Mouse (Mus musculus): ENCODE results near the gene Micu1.

Gene Micu1

DNA sequence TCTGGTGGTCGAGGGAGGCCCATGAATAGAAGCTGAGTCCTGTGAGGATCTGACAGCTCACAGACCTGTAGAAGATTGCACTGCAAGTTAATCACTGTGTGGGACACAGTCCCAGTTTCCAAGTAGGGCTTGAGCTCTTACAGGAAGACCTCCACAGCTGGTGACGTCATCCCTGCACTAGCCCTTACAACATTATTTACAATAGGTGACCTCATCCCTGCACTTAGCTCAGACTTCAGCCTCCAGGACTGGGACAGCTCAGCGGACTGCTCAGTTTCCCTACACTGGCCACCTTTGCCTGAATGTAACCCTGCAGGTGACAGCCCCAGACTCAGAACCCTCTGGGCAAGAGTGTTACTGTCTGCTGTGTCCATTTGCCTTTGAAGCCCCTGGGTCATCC is 75.0 kb downstream of the Micu1 start:
- DNase-seq (ENCODE audit: low spot score), result peak; percentile 48

DNA sequence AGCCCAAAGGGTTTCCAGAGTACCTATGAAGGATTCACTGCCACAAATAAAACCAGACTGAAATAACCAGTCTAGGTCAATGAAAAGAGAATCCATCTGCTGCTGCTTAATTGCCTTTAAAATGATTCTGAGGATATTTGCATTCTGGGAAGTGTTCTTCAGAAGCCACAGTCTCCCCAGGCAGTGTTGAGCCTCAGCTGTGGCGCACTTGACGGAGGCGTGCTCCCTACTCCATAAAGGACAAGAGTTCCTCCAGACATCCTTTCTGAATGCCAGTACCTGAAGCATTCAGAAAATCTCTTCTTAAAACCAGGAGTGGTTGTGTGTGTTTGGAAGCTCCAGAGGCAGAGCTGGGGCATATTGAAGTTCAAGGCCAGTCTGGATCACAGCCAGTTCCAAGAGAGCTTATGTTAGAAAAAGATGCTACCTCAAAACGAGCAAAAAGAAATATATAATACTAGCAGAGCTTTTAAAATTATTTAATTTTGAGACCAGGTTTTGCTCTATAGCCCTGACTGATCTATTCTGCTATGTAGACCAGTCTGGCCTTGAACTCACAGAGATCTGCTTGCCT is 75.9 kb downstream of the Micu1 start:
- DNase-seq (ENCODE audit: low spot score), result no peak

GRCm38 (mm10) chr10:59780698-59781097 is 78.4 kb downstream of the Micu1 start:
- no peak for DNase-seq (ENCODE audit: low spot score)

DNA sequence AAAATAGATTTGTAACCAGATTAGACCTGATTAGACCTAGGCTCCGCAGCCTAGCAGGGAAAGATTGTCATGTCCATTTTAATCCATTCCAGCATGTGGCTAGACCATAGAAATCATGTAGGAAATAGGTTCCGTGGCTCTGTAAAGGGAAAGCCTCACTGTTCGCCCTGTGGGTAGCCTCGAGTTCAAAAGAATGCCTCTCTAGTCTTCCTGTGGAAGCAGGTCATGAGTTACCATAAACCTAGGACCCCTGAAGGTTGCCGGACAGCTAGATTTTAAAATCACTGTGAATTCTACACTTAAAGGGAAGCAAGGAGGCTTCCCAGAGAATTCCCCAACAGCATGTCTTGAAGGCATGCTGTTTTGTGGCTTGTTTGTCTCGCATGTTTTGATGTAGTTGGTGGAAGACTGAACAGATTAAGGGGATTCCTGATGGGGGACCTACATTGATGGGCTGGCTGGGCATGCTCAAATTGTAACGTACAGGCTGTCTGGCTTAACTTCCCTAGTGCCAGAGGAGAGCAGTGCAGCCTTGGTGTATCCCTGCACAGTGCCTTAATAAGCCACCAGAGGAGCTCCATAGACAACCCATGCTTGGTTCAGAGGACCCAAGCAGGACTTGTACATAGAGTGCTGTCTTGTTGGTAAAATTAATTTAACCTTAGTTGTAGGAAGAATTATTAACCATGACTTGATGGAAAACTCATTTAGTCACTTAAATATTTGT is 79.1 kb downstream of the Micu1 start:
- no peak for DNase-seq (ENCODE audit: low spot score)

- DNase-seq (ENCODE audit: low spot score), result peak; percentile 83
Measured at GRCm38 (mm10) chr10:59784731-59785685, 82.7 kb downstream of the Micu1 start.

- DNase-seq (ENCODE audit: low spot score), result peak; percentile 55
Measured at GRCm38 (mm10) chr10:59786289-59786688, 84.0 kb downstream of the Micu1 start.

- DNase-seq (ENCODE audit: low spot score), result no peak
Measured at GRCm38 (mm10) chr10:59787140-59787800, 85.0 kb downstream of the Micu1 start.

- no peak for DNase-seq (ENCODE audit: low spot score)
Measured at GRCm38 (mm10) chr10:59787870-59788269, 85.6 kb downstream of the Micu1 start.

DNA sequence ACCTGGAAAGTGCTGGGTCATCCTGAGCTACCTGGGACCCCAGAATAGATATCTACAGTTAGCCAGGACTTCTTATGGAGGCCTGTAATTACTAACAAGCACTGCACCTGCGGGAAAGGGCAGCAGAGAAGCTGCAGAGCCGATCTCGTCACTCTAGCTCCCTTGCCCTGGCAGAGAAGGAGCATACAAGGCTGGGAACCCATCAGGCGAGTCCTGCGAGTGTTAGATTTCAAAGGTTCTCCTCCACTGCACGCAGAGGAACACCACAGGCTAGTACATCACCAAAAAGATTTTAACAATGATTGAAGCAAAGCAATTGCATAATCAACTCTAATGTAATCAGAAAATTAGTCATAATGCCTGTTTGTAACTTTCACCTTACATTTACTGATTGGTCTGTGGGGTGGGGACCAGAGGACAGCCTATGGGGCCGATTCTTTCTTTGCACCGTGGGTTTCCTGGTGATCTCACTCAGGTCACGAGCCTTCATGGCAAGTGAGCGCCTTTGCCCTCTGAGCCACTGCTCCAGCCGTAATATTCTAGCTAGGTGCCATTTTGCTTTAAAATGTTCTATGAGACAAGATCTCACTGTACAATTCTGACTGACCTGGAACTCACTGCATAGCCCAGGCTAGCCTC is 88.1 kb downstream of the Micu1 start:
- no peak for DNase-seq (ENCODE audit: low spot score)

DNA sequence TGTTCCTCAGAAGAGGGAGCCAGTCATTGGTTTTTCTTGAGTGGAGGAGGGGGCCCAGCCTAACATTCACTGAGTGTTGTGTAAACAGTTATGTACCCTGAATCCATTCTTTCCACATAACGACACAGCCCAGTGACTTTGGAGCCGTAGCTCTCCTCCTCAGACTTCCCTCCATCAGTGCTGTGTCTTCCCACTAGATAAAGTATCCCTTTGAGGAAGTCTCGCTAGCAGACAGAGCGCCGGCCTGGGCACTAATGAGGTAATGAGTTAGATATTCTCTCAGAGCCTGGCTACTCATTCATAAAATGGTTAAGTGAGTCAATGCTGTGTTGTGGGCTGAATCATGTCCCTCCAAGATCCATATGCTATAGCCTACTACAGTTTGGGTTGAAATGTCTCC is 89.6 kb downstream of the Micu1 start:
- DNase-seq (ENCODE audit: low spot score), result no peak

- no peak for DNase-seq (ENCODE audit: low spot score)
Measured at GRCm38 (mm10) chr10:59792575-59793176, 90.4 kb downstream of the Micu1 start.

GRCm38 (mm10) chr10:59793454-59793853 is 91.2 kb downstream of the Micu1 start:
- no peak for DNase-seq (ENCODE audit: low spot score)

DNA sequence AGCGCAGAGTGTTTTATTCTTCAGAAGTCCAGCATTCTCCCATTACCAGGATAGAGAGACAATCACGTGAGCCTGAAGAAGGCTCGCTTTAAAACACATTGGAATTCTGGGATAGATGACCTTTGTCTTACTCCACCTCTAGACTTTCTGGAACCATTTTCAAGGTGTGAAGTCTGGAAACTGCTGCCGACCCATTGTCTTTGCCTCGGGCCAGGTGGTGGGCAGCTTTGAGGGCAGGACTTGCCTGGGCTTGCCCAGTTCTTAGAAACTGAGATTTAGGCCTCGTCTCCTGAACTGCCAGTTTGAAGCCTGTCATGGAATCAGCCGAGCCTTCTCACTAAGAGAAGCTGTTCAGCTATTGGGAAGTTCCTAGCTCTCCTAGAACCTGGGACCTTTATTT is 92.8 kb downstream of the Micu1 start:
- DNase-seq (ENCODE audit: low spot score), result no peak

- no peak for DNase-seq (ENCODE audit: low spot score)
Measured at GRCm38 (mm10) chr10:59795902-59796301, 93.6 kb downstream of the Micu1 start.

GRCm38 (mm10) chr10:59798371-59798770 is 96.1 kb downstream of the Micu1 start:
- DNase-seq (ENCODE audit: low spot score), result no peak

GRCm38 (mm10) chr10:59799303-59800044 is 97.2 kb downstream of the Micu1 start:
- peak; percentile 53 for DNase-seq (ENCODE audit: low spot score)

- DNase-seq (ENCODE audit: low spot score), result peak; percentile 78
Measured at GRCm38 (mm10) chr10:59800159-59800558, 97.9 kb downstream of the Micu1 start.

DNA sequence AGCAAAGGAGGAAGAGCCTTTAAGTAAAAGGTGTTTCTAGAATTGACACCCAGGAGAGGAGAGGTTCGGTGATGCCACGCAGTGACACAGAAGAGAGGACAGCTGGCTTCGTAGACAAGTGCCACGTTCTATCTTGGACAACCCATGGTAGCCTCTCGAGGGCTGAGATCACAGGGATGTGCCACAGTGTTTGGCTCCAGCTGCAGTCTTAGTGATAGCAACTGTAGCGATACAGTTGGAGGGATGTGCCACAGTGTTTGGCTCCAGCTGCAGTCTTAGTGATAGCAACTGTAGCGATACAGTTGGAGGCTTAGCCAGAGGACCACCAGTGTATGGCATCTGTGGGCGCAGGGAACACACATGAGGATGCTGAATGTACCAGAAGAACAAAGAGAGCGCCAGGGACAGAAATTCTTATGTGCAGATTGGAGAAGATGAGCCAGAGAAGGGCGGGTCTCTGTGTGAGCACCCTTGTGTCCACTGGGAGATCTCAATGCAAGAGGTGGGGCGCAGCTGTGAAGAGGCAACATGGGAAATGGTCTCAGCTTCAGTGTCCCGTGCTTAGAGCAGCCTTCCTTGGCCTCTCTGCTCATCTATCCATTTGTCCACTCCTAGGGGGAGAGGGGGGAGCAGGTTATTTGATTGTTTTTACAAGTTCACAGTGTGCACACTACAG is 98.7 kb downstream of the Micu1 start:
- DNase-seq (ENCODE audit: low spot score), result no peak

DNA sequence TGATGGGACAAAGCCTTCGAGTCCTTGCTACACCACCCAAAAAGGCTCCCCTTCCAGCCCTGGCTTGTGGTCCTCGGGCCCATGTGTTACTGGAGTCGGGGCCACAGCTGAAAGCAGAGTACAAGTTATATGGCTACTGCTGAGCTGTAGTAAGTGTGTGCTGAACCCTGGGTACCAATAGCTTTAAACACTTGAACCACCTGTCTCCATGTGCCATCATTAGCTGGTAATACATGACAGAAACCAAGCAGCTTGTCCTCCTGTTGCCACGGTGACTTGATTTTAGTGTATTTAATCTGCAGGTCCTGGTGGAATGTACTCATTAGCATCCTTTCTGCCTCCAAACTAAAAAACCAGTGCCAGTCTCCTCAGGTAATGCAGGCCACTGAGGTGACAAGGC is 106.4 kb downstream of the Micu1 start:
- no peak for DNase-seq (ENCODE audit: low spot score)

GRCm38 (mm10) chr10:59809991-59810574 is 107.8 kb downstream of the Micu1 start:
- no peak for DNase-seq (ENCODE audit: low spot score)
